Mouse (Mus musculus): ENCODE results near the gene Fbxo2.
"Not testable (repeated sequence)": the region's sequence is repeated elsewhere in the genome, so short reads cannot be mapped to it uniquely, and the experiment has no call there.

Fbxo2 gene

GRCm38 (mm10) chr4:148147714-148148113 lies 12.7 kb upstream of the Fbxo2 start:
- DNase-seq = peak in 1 of 2 experiments; percentile 9

- peak in 1 of 2 experiments; percentile 14 for DNase-seq
These were observed 10.9 kb upstream of the Fbxo2 start for GRCm38 (mm10) chr4:148149540-148149939.

GRCm38 (mm10) chr4:148150242-148150641 lies 10.2 kb upstream of the Fbxo2 start:
- peak in 1 of 2 experiments; percentile 12 for DNase-seq

- no peak for DNase-seq
These were observed 9.5 kb upstream of the Fbxo2 start for GRCm38 (mm10) chr4:148150953-148151266.

GRCm38 (mm10) chr4:148151267-148152168 lies 8.9 kb upstream of the Fbxo2 start, which contains the start of gene Fbxo6:
Gene Fbxo6 (minus strand): TSS chr4:148152140.
- DNase-seq = peak; percentile 84 to 89

GRCm38 (mm10) chr4:148152547-148152946 lies 7.9 kb upstream of the Fbxo2 start:
- no peak for DNase-seq

- DNase-seq = no peak
These were observed 6.4 kb upstream of the Fbxo2 start for GRCm38 (mm10) chr4:148154006-148154405.

GRCm38 (mm10) chr4:148154982-148155381 lies 5.4 kb upstream of the Fbxo2 start:
- peak; percentile 56 to 67 for DNase-seq

- DNase-seq = peak; percentile 57 to 65
These were observed 1.7 kb upstream of the Fbxo2 start for GRCm38 (mm10) chr4:148158436-148159348.

GRCm38 (mm10) chr4:148159544-148160435 lies 631 bp upstream of the Fbxo2 start:
- peak; percentile 97 for DNase-seq

GRCm38 (mm10) chr4:148164002-148164439 lies 3.6 kb downstream of the Fbxo2 start:
- DNase-seq = peak; percentile 67 to 68

- no peak for DNase-seq
These were observed 4.0 kb downstream of the Fbxo2 start for GRCm38 (mm10) chr4:148164461-148164860.

- peak in 1 of 2 experiments; percentile 24 for DNase-seq
These were observed 5.1 kb downstream of the Fbxo2 start for GRCm38 (mm10) chr4:148165551-148165950.

GRCm38 (mm10) chr4:148166431-148166830 lies 6.0 kb downstream of the Fbxo2 start:
- DNase-seq = peak; percentile 54 to 62

- peak; percentile 78 to 85 for DNase-seq
These were observed 6.6 kb downstream of the Fbxo2 start for GRCm38 (mm10) chr4:148166986-148167385.

GRCm38 (mm10) chr4:148168287-148168686 lies 7.9 kb downstream of the Fbxo2 start:
- peak; percentile 66 to 79 for DNase-seq

GRCm38 (mm10) chr4:148169586-148169985 lies 9.2 kb downstream of the Fbxo2 start:
- DNase-seq = no peak

- DNase-seq = peak; percentile 59 to 75
These were observed 10.4 kb downstream of the Fbxo2 start for GRCm38 (mm10) chr4:148170842-148171241.

- no peak for DNase-seq
These were observed 10.8 kb downstream of the Fbxo2 start for GRCm38 (mm10) chr4:148171261-148171660.

GRCm38 (mm10) chr4:148173811-148174494 lies 13.5 kb downstream of the Fbxo2 start:
- DNase-seq = peak; percentile 60 to 68

- DNase-seq = no peak
These were observed 14.1 kb downstream of the Fbxo2 start for GRCm38 (mm10) chr4:148174495-148174862.

- DNase-seq = not testable (repeated sequence)
These were observed 16.2 kb downstream of the Fbxo2 start for GRCm38 (mm10) chr4:148176603-148177002.
